Mouse (Mus musculus): ENCODE results near the gene Rp2.

DNA sequence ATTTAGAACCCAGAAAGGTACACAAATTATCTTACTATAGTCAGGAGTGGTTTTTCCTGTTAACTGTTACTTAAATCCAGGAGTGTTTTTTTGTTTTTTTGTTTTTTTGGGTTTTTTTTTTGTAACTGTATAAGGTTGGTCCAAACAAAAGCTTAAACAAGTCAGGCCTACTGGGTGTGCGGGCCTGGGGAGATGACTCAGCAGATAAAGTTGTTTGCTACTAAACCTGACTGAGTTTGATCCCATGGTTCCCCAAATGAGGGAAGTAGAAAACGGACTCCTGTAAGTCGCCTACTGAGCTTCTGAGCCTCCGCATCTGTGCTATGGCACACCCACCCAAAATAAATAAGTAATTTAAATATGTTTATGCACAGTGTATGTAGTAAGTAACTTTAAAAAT lies 55.3 kb downstream of the Rp2 start:
- TF ChIP-seq CTCF (IDR thresholded peaks at IDR 0.05; ENCODE audit: borderline replicate concordance, extremely low read depth, insufficient read depth, insufficient read length) (no peak), POLR2A (IDR thresholded peaks at IDR 0.05; ENCODE audit: borderline replicate concordance, extremely low read depth, insufficient read depth, insufficient read length, poor library complexity, severe bottlenecking) (no peak)

Measured in brain, embryonic 14.5 days (tissue).